Mouse (Mus musculus): Measurements from ENCODE around the gene Ogdh.
"Not testable (repeated sequence)": the region's sequence is repeated elsewhere in the genome, so short reads cannot be mapped to it uniquely, and the experiment has no call there.

The Ogdh gene

GRCm38 (mm10) chr11:6366434-6366833 lies 75.0 kb downstream of the Ogdh start:
- DNase-seq (ENCODE audit: low spot score in 2 of 2) = no peak

- DNase-seq (ENCODE audit: low spot score in 2 of 2) = peak in 1 of 2 experiments; percentile 26
These were observed 75.7 kb downstream of the Ogdh start for GRCm38 (mm10) chr11:6367156-6367555.

GRCm38 (mm10) chr11:6367986-6368385 lies 76.6 kb downstream of the Ogdh start:
- not testable (repeated sequence) for DNase-seq (ENCODE audit: low spot score in 2 of 2)

- no peak for DNase-seq (ENCODE audit: low spot score in 2 of 2)
These were observed 80.1 kb downstream of the Ogdh start for GRCm38 (mm10) chr11:6371376-6372155.

- no peak for DNase-seq (ENCODE audit: low spot score in 2 of 2)
These were observed 81.4 kb downstream of the Ogdh start for GRCm38 (mm10) chr11:6372784-6373183.

- no peak for DNase-seq (ENCODE audit: low spot score in 2 of 2)
These were observed 89.5 kb downstream of the Ogdh start for GRCm38 (mm10) chr11:6380916-6381315.

GRCm38 (mm10) chr11:6388126-6388725 lies 96.8 kb downstream of the Ogdh start:
- DNase-seq (ENCODE audit: low spot score in 2 of 2) = no peak

GRCm38 (mm10) chr11:6388726-6389413 lies 97.4 kb downstream of the Ogdh start, which contains the start of gene Zmiz2:
Zmiz2 (plus strand) TSS chr11:6389074.
- peak; percentile 94 to 97 for DNase-seq (ENCODE audit: low spot score in 2 of 2)

- DNase-seq (ENCODE audit: low spot score in 2 of 2) = no peak
These were observed 98.1 kb downstream of the Ogdh start for GRCm38 (mm10) chr11:6389483-6389921.

GRCm38 (mm10) chr11:6390376-6391053 lies 99.1 kb downstream of the Ogdh start:
- DNase-seq (ENCODE audit: low spot score in 2 of 2) = no peak

GRCm38 (mm10) chr11:6391516-6392276 lies 100.3 kb downstream of the Ogdh start:
- DNase-seq (ENCODE audit: low spot score in 2 of 2) = no peak

GRCm38 (mm10) chr11:6392857-6393256 lies 101.4 kb downstream of the Ogdh start:
- no peak for DNase-seq (ENCODE audit: low spot score in 2 of 2)

GRCm38 (mm10) chr11:6393866-6394265 lies 102.4 kb downstream of the Ogdh start:
- no peak for DNase-seq (ENCODE audit: low spot score in 2 of 2)

GRCm38 (mm10) chr11:6395565-6395964 lies 104.1 kb downstream of the Ogdh start:
- DNase-seq (ENCODE audit: low spot score in 2 of 2) = no peak

- no peak for DNase-seq (ENCODE audit: low spot score in 2 of 2)
These were observed 106.7 kb downstream of the Ogdh start for GRCm38 (mm10) chr11:6398141-6398540.

- peak in 1 of 2 experiments; percentile 60 for DNase-seq (ENCODE audit: low spot score in 2 of 2)
These were observed 111.4 kb downstream of the Ogdh start for GRCm38 (mm10) chr11:6402515-6403510.

- no peak for DNase-seq (ENCODE audit: low spot score in 2 of 2)
These were observed 112.5 kb downstream of the Ogdh start for GRCm38 (mm10) chr11:6403830-6404405.

GRCm38 (mm10) chr11:6404699-6405566 lies 113.5 kb downstream of the Ogdh start:
- no peak for DNase-seq (ENCODE audit: low spot score in 2 of 2)
